Mouse (Mus musculus): ENCODE data around the gene Slc25a4. TPM values are rescaled to one million over a fixed set of nuclear protein-coding genes. Genes with fewer than 3 reads are reported as not detected.
"Not testable (repeated sequence)": the region's sequence is repeated elsewhere in the genome, so short reads cannot be mapped to it uniquely, and the experiment has no call there.

Gene Slc25a4
- polyA plus RNA-seq, 1 experiment from 2014 or later: 582 TPM

GRCm38 (mm10) chr8:46236441-46237223 is 25.5 kb upstream of the Slc25a4 start:
- no peaks in the 10 kb centered on the region for H3K4me1 ChIP-seq (ENCODE audit: control insufficient read depth, insufficient read depth, low read length)
- H3K9me3 ChIP-seq (ENCODE audit: control insufficient read depth, low read length): no peaks in the 10 kb centered on the region
- peak; percentile 58 for DNase-seq (ENCODE audit: low spot score)
- H3K36me3 ChIP-seq (ENCODE audit: control insufficient read depth, insufficient read depth, low read length): no peaks in the 10 kb centered on the region
- no peak overlapping the region for H3K4me3 ChIP-seq (ENCODE audit: low read depth, low read length)
- H3K27ac ChIP-seq (replicated peaks; ENCODE audit: low read depth, low read length): no peak overlapping the region
- H3K27me3 ChIP-seq (replicated peaks; ENCODE audit: control insufficient read depth, insufficient read depth, low read length): no peaks in the 10 kb centered on the region; the same call in 1 of the 2 replicates
- no peak overlapping the region for H3K4me2 ChIP-seq (ENCODE audit: low read depth, low read length)
- 34% methylated on average over 7 of the region's 7 CpGs for WGBS
- no peak overlapping the region for H3K9ac ChIP-seq (ENCODE audit: low read depth, low read length)
- no peak for ATAC-seq (ENCODE audit: low read depth)

GRCm38 (mm10) chr8:46234736-46235135 is 23.7 kb upstream of the Slc25a4 start:
- H3K27me3 ChIP-seq (replicated peaks; ENCODE audit: control insufficient read depth, insufficient read depth, low read length): no peaks in the 10 kb centered on the region
- no peaks in the 10 kb centered on the region for H3K4me1 ChIP-seq (ENCODE audit: control insufficient read depth, insufficient read depth, low read length)
- H3K4me2 ChIP-seq (ENCODE audit: low read depth, low read length): no peak overlapping the region
- H3K9me3 ChIP-seq (ENCODE audit: control insufficient read depth, low read length): no peaks in the 10 kb centered on the region
- no peak for DNase-seq (ENCODE audit: low spot score)
- H3K27ac ChIP-seq (replicated peaks; ENCODE audit: low read depth, low read length): no peak overlapping the region
- no peak overlapping the region for H3K9ac ChIP-seq (ENCODE audit: low read depth, low read length)
- 88% methylated on average over 4 of the region's 4 CpGs for WGBS
- ATAC-seq (ENCODE audit: low read depth): no peak
- no peak overlapping the region for H3K4me3 ChIP-seq (ENCODE audit: low read depth, low read length)
- H3K36me3 ChIP-seq (ENCODE audit: control insufficient read depth, insufficient read depth, low read length): no peaks in the 10 kb centered on the region

DNA sequence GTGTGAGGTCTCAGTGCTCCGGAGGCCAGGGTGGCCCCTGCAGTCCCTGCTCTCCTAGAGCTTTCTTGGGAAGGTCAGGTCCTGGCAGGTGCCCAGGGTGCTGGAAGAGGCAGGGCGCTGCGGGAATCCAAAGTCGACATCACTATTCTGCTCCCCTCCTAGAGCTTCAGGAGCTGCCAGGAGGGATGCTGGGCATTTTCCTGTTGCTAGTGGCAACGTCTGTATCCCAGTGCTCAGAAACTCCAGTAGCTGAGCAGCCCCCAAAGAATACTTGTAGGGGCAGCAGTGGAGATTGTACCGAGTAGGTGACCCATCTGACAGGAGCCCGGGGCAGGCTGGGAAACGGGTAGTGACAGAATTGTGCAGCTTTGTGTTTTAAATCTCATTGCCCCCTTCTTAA is 21.7 kb upstream of the Slc25a4 start:
- no peak overlapping the region for H3K4me2 ChIP-seq (ENCODE audit: low read depth, low read length)
- H3K4me1 ChIP-seq (ENCODE audit: control insufficient read depth, insufficient read depth, low read length): no peaks in the 10 kb centered on the region
- no peak overlapping the region for H3K4me3 ChIP-seq (ENCODE audit: low read depth, low read length)
- WGBS: 62% methylated on average over 8 of the region's 8 CpGs
- no peaks in the 10 kb centered on the region for H3K36me3 ChIP-seq (ENCODE audit: control insufficient read depth, insufficient read depth, low read length)
- ATAC-seq (ENCODE audit: low read depth): no peak
- no peaks in the 10 kb centered on the region for H3K9me3 ChIP-seq (ENCODE audit: control insufficient read depth, low read length)
- no peak for DNase-seq (ENCODE audit: low spot score)
- no peak overlapping the region for H3K9ac ChIP-seq (ENCODE audit: low read depth, low read length)
- H3K27ac ChIP-seq (replicated peaks; ENCODE audit: low read depth, low read length): no peak overlapping the region
- no peaks in the 10 kb centered on the region for H3K27me3 ChIP-seq (replicated peaks; ENCODE audit: control insufficient read depth, insufficient read depth, low read length)

- not testable (repeated sequence) for H3K27ac ChIP-seq (replicated peaks; ENCODE audit: low read depth, low read length); H3K4me1 ChIP-seq (ENCODE audit: control insufficient read depth, insufficient read depth, low read length); H3K9ac ChIP-seq (ENCODE audit: low read depth, low read length); ATAC-seq (ENCODE audit: low read depth); H3K36me3 ChIP-seq (ENCODE audit: control insufficient read depth, insufficient read depth, low read length); H3K9me3 ChIP-seq (ENCODE audit: control insufficient read depth, low read length); DNase-seq (ENCODE audit: low spot score); H3K4me2 ChIP-seq (ENCODE audit: low read depth, low read length); H3K4me3 ChIP-seq (ENCODE audit: low read depth, low read length); H3K27me3 ChIP-seq (replicated peaks; ENCODE audit: control insufficient read depth, insufficient read depth, low read length)
- 67% methylated on average over 7 of the region's 7 CpGs for WGBS
Measured at GRCm38 (mm10) chr8:46231968-46232367, 20.9 kb upstream of the Slc25a4 start.

GRCm38 (mm10) chr8:46226622-46227021 is 15.5 kb upstream of the Slc25a4 start:
- H3K9ac ChIP-seq (ENCODE audit: low read depth, low read length): no peak overlapping the region
- no peak overlapping the region for H3K27ac ChIP-seq (replicated peaks; ENCODE audit: low read depth, low read length)
- ATAC-seq (ENCODE audit: low read depth) (no peak), DNase-seq (ENCODE audit: low spot score) (no peak)
- no peak overlapping the region for H3K4me2 ChIP-seq (ENCODE audit: low read depth, low read length)
- no peaks in the 10 kb centered on the region for H3K4me1 ChIP-seq (ENCODE audit: control insufficient read depth, insufficient read depth, low read length)
- H3K4me3 ChIP-seq (ENCODE audit: low read depth, low read length): no peak overlapping the region
- H3K9me3 ChIP-seq (ENCODE audit: control insufficient read depth, low read length): no peaks in the 10 kb centered on the region
- H3K36me3 ChIP-seq (ENCODE audit: control insufficient read depth, insufficient read depth, low read length): no peaks in the 10 kb centered on the region
- H3K27me3 ChIP-seq (replicated peaks; ENCODE audit: control insufficient read depth, insufficient read depth, low read length): no peaks in the 10 kb centered on the region
- WGBS: 84% methylated on average over 5 of the region's 5 CpGs

- H3K4me3 ChIP-seq (ENCODE audit: low read depth, low read length): no peak overlapping the region
- no peak overlapping the region for H3K9ac ChIP-seq (ENCODE audit: low read depth, low read length)
- no peak overlapping the region for H3K27ac ChIP-seq (replicated peaks; ENCODE audit: low read depth, low read length)
- H3K9me3 ChIP-seq (ENCODE audit: control insufficient read depth, low read length): no peaks in the 10 kb centered on the region
- H3K27me3 ChIP-seq (replicated peaks; ENCODE audit: control insufficient read depth, insufficient read depth, low read length): no peaks in the 10 kb centered on the region
- no peaks in the 10 kb centered on the region for H3K36me3 ChIP-seq (ENCODE audit: control insufficient read depth, insufficient read depth, low read length)
- no peak for ATAC-seq (ENCODE audit: low read depth)
- WGBS: 65% methylated on average over 3 of the region's 3 CpGs
- H3K4me1 ChIP-seq (ENCODE audit: control insufficient read depth, insufficient read depth, low read length): no peaks in the 10 kb centered on the region
- no peak overlapping the region for H3K4me2 ChIP-seq (ENCODE audit: low read depth, low read length)
- DNase-seq (ENCODE audit: low spot score): peak; percentile 34
Measured at GRCm38 (mm10) chr8:46225501-46225900, 14.4 kb upstream of the Slc25a4 start.

DNA sequence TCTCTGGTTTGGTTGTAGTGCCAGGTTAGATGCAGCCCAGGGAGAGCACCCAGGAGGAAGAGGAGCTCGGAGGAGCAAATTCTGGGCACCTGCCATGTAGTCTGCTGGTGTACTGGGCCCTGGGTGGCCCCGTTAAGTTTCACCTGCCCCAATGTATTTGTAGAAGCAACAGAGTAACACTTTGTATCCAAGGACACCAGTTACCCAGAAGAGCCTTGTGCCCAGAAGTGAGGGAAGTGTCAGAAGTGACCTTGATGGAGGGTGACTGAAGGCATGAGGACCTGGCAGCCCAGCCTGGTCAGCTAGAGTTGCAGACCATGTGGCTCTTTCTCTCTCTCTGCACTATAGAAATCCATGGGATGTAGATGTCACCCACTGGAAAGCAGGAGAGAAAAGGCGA is 9.5 kb upstream of the Slc25a4 start:
- WGBS: 78% methylated on average over 3 of the region's 3 CpGs
- Histone ChIP-seq H3K9ac (ENCODE audit: low read depth, low read length) (no peak overlapping the region), H3K4me1 (ENCODE audit: control insufficient read depth, insufficient read depth, low read length) (no peaks in the 10 kb centered on the region), H3K4me2 (ENCODE audit: low read depth, low read length) (no peak overlapping the region), H3K36me3 (ENCODE audit: control insufficient read depth, insufficient read depth, low read length) (no peaks in the 10 kb centered on the region), H3K27me3 (replicated peaks; ENCODE audit: control insufficient read depth, insufficient read depth, low read length) (no peaks in the 10 kb centered on the region), H3K9me3 (ENCODE audit: control insufficient read depth, low read length) (no peaks in the 10 kb centered on the region), H3K27ac (replicated peaks; ENCODE audit: low read depth, low read length) (no peak overlapping the region), H3K4me3 (ENCODE audit: low read depth, low read length) (no peak overlapping the region)
- no peak for ATAC-seq (ENCODE audit: low read depth)
- no peak for DNase-seq (ENCODE audit: low spot score)

- H3K9me3 ChIP-seq (ENCODE audit: control insufficient read depth, low read length): no peaks in the 10 kb centered on the region
Measured at GRCm38 (mm10) chr8:46216838-46217237, 5.8 kb upstream of the Slc25a4 start.

GRCm38 (mm10) chr8:46213971-46214480 is 2.9 kb upstream of the Slc25a4 start:
- Histone ChIP-seq H3K36me3 (ENCODE audit: control insufficient read depth, insufficient read depth, low read length) (peaks cover 4% of the 10 kb centered on the region), H3K27ac (replicated peaks; ENCODE audit: low read depth, low read length) (no peak overlapping the region), H3K9me3 (ENCODE audit: control insufficient read depth, low read length) (no peaks in the 10 kb centered on the region), H3K4me3 (ENCODE audit: low read depth, low read length) (no peak overlapping the region), H3K4me2 (ENCODE audit: low read depth, low read length) (no peak overlapping the region), H3K4me1 (ENCODE audit: control insufficient read depth, insufficient read depth, low read length) (peaks cover 8% of the 10 kb centered on the region), H3K9ac (ENCODE audit: low read depth, low read length) (no peak overlapping the region), H3K27me3 (replicated peaks; ENCODE audit: control insufficient read depth, insufficient read depth, low read length) (no peaks in the 10 kb centered on the region)
- ATAC-seq (ENCODE audit: low read depth): no peak
- no peak for DNase-seq (ENCODE audit: low spot score)
- WGBS: 36% methylated on average over 2 of the region's 2 CpGs

More at GRCm38 (mm10) chr8:46216838-46217237, 5.8 kb upstream of the Slc25a4 start:
- no peaks in the 10 kb centered on the region for H3K4me1 ChIP-seq (ENCODE audit: control insufficient read depth, insufficient read depth, low read length)
- ATAC-seq (ENCODE audit: low read depth): peak; percentile 91
- peak overlapping the region; percentile 35 for H3K4me3 ChIP-seq (ENCODE audit: low read depth, low read length)
- H3K27ac ChIP-seq (replicated peaks; ENCODE audit: low read depth, low read length): peak overlapping the region; percentile 34; the same call in 1 of the 2 replicates
- peak overlapping the region; percentile 60 for H3K9ac ChIP-seq (ENCODE audit: low read depth, low read length)
- no peaks in the 10 kb centered on the region for H3K36me3 ChIP-seq (ENCODE audit: control insufficient read depth, insufficient read depth, low read length)
- no peaks in the 10 kb centered on the region for H3K27me3 ChIP-seq (replicated peaks; ENCODE audit: control insufficient read depth, insufficient read depth, low read length)
- WGBS: under 1% methylated on average over 14 of the region's 14 CpGs
- H3K4me2 ChIP-seq (ENCODE audit: low read depth, low read length): peak overlapping the region; percentile 56
- DNase-seq (ENCODE audit: low spot score): peak; percentile 91
